Mouse (Mus musculus): ENCODE data around the gene Cbarp.

Gene Cbarp

DNA sequence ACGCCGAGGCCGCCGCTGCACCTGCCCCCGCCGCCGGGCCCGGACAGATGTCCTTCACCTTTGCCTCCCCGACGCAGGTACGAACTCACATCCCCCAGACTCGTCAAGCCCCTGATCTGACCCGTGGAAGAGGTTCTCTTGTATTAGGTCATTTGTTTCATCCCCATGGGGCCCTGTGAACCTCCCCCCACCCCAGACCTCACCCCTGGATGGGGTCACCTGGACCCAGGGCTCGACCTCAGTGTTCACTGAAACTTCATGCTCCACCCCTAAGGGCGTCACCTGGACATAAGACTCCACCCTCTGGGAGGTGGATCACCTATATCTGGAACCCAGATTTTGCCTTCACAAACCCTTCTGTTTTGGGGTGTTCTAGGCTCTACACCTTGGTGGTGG lies 1.9 kb upstream of the Cbarp start:
- DNase-seq: peak; percentile 71 to 87

DNA sequence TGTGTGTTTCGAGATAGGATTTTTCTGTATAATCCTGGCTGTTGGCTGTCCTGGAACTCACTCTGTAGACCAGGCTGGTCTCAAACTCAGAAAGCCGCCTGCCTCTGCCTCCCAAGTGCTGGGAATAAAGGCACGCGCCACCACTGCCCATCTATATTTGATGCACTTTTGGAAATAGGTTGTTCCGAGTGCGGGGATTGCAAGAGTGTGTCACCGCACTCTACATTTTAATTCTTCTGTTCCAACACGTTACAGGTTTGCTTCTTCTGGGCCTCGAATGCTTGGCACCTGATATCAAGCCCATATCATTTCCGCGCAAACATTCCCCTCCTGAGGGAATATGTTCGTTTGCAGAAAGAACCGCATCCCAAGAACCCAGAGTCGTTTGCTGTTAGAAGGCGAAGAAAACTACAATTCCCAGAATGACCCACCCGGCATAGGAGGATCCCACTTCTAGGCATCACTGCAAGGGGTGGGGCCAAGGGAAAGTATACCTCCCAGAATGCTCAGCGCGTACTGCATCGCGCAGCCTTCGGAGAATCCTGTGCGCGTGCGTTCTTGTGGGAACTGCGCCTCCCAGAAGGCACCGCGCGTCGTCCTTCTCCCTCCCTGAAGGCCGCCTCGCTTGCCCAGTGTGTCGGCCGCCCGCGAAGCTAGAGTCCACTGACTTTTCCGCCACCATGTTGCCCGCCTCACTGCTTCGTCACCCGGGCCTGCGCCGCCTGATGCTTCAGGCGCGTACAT lies 1.3 kb upstream of the Cbarp start:
- peak; percentile 98 for DNase-seq

DNA sequence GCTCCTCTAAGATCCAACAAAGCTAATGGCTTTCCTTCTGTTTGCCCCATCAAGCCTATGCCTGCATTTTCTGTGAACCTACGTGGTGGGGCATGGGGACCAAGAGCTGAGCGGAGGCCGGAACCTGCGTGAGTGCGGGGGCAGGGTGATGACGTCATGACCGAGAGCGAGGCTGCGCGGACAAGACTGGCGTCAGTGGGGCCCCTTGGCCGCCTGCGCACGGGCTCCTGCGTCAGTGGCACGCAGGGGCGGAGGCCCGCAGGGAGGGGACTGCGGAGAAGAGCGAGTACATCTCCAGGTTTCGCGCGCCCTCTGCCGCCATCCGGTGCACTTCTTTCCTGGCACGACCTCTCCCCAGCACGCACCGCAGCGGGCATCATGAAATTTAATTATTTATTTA lies 608 bp upstream of the Cbarp start:
- peak; percentile 96 to 99 for DNase-seq

DNA sequence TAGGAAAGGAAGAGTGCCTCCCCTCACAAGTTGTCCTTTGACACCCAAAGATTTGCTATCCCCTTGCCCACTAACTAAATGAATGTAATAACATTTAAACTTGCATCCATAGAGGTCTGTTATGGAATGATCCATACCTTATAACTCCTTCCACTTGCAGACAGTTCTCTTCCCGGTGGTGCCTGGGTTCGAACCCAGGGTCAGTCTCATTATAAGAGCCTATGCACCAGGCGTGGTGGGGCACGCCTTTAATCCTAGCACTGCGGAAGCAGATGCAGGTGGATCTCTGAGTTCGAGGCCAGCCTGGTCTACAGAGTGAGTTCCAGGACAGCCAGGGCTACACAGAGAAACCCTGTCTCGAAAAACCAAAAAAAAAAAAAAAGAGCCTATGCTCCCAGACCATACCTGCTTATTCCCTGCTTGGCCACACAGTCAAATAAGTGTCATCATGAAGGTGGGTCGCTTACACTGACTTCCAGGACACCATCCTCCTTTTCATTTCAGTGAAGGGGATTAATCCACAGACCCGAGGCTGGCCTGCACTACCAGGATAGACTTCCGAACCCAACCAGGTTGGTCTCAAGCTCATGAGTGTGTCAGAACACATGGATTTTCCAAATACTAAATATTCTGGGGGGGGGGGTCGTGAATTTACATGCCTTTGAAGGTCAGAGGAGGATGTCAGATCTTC lies 515 bp downstream of the Cbarp start:
- no peak for DNase-seq

DNA sequence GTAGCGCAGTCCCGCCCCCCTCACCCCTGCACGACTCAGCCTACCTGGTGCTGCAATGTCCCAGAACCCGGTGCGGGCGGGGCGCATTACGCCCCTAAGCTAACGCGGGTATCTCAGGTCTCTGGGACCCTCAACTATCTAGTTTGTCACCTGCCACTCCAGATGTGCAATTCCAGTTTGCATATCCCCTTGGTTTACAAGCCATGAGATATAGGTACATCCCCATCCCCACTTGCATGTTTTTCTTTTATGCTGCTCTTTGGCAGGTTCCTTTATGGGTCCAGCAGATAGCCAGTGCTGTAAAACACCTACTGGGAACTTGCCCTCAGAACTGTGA lies 1.2 kb downstream of the Cbarp start:
- no peak for DNase-seq

DNA sequence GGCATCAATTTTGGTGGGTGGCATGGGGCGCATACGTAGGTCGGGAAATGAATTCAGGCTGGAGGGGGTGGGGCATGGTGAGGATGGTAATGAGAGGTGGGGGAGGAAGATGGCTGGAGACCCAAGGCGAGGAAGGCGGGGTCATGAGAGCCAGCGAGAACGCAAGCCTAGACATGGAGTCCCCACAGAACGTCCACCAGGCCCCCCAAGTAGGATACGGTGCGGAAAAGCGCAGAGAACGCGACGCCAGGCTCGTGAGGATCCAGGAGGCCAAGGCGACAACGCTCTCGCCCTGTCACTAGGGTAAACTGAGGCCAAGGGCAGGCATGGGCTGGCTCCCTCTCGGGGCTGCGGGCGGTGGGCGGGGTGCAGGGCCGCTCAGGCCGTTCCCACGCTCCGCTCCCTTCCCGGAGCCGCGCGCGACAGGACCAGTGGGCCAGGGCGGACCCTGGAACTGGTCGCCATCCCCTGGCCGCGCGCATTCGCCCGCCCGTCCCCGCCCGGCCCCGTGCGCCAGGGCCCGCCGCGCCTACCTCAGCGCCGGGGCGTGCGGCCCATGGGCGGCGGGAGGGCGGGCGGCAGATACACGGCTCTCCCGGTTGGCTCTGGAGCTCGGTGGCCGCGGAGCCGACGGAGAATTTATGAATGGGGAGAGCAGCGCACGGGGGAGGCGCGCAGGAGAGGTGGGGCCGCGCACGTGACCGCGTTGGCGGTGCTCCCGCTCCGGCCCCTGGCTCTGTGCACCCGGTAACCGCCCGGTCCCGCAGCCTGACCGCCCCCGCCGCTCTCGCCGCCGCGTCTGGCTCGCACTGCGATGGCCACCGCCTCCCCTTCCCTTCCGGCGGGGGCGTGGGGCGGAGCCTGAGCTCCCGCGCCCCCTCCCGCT lies 1.8 kb downstream of the Cbarp start, which contains the start of gene Atp5d:
Gene Atp5d (plus strand): TSS at position 80 of the 886 bp plus-strand sequence.
- DNase-seq: peak; percentile 64 to 86

DNA sequence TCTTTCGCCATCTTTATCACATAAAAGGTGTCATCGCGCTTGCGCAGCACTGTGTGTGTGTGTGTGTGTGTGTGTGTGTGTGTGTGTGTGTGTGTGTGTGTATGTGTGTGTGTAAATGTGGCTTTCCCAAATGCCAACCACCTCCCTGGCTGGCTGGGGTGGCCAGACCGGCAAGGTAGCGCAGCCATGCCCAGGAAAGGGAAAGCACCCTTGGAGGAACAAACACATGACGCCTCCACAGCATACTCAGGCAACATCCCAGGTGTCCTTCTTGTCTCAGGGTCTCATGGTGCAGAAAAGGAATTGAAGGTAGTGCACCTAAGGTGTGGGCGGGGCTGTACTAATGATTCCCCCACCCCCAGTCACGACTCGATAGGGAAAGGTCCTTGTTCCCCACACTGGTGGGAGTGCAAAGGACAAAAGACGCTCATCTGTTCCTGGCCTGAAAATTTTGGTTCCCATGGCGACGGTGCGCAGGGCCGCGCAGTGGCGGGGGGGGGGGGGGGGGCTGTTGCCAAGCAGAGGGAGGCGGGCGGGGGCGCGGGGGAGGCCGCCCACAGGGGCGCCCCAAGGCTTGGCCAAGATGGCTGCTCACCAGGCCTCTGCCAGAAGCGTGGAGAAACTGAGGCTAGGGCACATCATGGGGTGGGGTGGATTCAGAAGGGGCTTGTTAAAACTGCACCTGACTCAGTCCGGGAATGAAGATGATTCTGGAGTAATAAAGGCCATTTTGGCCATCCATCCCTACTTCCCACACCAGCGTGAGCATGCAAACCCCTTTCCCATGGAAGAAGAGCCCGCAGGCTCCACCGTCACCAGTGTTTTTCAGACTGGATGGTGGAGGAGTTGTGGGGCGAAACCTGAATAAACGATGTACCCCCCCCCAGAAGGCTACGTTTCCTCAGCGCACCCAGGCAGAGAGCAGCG lies 2.7 kb downstream of the Cbarp start:
- no peak for DNase-seq

DNA sequence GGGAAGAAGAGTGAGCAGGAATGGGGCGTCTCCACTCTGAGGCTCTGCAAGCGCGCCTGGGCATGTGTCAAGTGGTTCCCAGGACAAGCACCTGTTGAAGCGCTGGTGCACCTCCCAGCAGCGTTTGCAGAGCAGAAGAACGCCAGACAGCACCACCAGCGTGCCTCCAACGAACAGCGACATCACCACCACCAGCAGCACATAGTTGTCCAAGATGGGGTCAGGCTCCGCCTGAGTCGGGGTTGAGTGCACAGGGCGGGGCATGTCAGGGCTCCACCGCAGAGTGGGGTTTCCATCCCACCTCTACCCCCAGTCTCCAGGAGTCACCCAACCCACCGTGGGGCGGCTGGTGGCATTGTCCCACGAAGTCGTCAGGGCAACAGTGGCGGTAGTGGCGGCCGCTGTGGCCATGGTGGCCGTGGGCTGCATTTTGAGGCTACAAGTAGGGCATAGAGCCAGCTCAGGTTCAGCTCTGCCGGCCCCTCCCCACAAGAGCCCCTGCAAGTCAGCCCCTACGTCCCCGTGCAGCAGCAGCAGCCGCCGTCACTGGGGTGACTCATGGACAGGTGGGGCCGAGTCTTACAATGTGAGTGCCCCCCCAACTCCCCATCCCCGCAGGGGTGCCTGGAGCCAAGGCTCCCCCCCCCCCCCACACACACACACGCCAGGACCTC lies 3.5 kb downstream of the Cbarp start:
- peak in 1 of 2 experiments; percentile 57 for DNase-seq

DNA sequence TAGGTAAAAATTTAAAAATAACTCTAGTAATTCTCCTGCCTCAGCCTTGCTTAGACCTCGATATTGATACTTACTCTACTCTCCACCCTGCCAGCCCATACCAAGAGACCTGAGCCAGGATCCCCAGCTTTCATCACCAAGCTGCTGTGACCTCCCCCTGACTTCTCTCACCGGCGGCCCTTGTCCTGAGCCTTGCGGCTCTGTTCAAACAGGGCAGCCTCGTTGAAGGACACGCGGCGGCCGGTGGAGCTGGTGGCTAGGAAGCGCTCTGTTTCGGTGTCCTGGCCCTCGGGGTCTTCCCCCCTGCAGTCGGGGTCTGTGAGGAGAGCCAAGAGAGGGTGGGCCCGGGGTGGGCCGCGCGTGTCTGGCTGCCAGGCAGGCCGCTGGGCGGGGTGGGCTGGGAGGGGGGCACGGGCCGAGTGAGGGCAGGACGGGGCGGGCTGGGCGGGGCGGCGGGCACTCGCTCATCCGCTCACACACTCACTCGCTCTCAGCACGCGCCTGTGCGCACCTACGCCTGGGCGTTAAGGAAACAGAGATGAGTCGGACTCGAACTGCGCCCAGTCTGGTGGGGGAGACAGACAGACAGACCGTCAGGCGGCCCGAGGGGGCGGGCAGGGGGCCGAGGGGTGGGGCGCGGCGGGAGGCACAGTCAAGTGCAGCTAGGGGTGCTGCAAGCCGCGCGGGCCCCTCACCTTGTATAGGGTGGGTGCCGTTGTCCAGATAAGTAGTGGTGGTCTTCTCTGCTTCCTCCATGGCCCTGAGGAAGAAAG lies 4.3 kb downstream of the Cbarp start:
- DNase-seq: peak in 1 of 2 experiments; percentile 43

DNA sequence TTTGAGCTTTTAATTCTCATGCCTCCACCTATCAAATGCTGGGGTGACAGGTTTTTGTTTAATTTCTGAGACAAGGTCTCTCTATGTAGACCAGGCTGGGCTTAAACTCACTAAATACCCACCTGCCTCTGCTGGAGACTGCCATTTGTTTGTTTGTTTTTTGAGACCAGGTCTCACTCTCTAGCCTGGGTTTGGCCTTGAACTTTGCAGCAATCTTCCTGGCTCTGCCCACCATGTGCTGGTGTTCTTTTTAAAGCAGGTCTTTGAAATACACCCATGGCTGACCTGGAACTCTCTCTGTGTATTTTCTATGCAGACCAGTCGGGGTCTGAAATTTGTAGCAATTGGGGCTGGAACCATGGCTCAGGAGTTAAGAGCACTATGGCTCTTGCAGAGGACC lies 5.0 kb downstream of the Cbarp start:
- DNase-seq: no peak

DNA sequence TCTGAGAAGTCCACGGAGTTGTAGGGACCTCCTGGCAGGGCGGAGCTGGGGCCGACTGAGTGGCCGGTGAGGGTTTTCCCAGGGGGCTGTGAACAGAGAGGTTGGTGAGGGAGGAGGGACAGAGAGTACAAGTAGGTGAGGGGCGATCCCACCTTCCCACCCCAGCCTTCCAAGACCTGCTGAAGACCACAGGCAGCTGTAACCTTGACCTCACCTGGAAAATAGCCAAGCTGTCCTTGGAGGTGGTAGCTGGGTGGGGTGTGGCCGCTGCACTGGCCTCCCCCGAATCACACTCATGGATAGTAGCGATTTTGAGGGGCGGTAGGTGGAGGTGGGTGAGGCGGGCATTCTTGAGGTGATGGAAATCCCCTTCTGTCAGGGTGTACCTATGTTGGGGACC lies 5.5 kb downstream of the Cbarp start:
- DNase-seq: no peak

DNA sequence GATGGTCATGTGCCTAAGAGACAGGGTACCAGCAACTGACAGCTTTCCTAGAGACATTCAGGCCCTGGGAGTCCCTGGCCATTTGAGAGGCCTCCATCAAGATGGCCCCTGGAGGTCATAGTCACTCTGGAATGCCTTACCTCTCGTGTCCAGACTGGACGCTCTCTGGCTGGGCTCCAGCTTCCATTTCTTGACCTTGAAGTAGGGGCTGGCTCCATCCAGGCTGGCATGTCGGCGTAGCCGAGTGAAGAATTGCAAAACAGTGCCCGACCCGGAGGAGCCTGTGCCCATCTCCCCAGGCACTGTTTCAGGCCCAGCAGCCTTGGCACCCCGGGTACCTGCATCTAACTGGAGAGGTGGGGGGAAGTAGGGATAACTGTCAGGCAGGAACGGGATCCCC lies 6.2 kb downstream of the Cbarp start:
- DNase-seq: peak; percentile 53 to 78

DNA sequence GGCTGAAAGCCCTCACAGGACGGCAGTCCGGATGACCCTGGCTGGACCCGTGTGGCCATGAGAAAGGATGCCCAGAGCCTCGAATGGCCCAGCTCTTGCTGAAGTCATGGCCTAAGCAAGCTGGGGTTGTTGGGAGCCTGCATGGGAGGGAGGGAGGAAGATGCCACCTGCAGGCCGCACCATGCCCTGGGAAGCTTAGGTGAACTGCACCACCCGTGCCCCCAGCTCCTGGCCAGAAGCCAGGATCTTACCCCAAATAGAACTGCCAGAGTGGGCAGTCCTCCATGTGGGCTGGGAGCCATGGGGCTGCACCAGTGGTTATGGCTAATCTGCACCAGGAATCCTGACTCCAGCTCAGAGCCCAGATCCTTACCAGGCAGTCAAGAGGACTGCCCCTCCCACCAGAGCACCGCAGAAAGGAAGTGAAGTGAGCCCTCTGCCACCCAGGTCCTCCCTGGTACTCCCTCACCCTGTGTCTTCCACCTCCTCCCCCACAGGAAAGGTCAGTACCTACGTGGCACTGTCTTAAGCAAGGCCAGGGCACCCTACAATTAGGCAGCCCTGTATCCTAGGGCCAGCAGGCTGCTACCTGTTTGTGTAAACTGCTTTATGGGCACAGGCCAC lies 7.3 kb downstream of the Cbarp start:
- DNase-seq: peak in 1 of 2 experiments; percentile 71

DNA sequence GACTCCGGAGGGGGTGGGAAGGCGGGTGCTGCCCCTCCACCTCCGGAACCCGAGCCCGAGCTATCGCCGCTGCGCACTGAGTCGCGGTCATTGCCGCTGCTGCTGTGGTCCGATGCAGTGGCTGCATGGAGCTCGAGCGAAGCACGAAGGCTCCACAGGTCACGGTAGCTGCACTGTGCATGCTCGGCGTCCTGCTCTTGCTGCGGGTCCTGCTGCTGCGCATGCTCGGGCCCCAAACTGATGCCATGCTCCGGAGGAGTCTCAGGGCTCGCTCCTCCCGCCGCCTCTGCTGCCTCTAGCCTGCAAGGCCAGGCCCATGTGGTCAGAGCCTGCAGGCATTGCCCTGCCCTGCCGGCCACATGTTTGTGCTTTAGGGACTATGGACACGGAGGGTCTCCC lies 8.7 kb downstream of the Cbarp start:
- no peak for DNase-seq

DNA sequence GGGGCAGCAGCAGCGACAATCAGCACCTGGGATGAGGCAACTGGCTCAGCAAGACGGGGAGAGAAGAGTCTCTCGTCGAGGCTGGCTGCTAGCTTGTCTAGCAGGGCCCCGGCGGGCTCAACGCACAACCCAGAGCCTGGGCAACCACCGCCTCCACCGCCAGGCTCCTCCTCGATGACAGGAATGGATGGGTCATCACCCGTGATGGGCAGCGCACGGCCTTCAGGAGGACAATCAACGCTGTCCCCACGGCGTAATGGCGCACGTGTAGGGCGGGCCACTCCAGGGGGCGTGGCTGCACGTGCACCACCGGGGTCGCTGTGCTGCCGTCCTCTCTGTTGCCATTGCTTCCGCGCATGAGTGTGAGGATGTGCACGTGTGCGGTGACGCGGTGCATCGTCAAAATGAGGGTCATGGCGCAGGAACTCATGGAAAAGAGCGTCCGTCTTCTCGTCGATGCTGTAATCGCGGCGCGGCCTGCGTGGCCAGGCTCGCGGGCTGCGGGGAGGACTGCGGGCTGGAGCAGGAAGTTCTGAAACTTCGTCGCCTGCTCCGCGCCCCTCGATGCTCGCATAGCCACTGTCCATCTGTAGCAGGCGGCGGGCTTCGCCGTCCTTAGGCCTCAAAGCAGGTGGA lies 9.2 kb downstream of the Cbarp start:
- peak in 1 of 2 experiments; percentile 51 for DNase-seq

DNA sequence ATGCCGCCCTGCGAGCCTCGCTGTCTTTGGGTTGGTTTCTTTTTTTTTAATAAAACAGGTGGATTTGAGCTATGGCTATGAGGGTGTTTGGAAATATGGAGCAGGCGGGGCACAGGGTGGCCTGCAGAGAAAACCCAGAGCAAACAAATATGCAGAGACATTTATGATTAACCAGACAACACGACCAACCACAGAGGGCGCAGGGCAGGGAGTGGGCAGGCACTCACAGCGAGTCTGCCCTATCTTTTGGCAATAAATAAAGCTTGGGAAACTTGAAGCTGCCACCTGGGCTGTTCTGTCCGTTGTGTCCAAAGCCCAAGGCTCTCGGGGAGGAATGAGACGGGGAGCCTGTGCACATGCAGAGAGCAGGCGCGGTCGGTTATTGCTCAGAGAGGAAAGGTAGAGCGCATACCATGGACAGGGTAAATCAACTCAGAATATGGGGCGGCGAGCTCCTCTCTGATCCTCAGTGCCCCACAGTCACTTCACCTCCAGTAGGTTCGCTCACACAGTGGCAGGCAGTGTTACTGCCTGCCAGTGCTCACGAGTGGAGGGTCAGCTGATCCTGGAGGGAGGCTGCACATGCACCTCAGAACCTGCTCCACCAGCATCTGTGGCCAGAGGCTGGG lies 10.1 kb downstream of the Cbarp start:
- DNase-seq: peak; percentile 73 to 85

DNA sequence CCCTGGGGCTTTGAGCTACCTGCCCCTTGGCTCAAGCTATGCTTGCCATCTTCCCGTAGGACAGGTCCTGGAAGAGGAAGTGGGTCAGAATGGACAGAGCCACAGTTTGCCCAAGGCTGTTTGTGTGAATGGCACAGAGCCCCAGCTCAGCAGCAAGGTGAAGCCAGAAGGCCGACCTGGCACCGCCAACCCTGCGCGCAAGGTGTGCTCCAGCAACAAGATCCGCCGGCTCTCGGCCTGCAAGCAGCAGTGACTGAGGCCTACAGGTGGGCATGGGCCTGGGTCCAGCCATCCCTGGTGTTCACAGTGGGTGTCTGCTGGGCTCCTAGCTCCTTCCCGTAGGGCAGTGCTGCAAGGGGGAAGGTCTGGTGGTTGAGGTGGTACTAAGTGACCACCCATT lies 10.8 kb downstream of the Cbarp start:
- peak in 1 of 2 experiments; percentile 55 for DNase-seq

DNA sequence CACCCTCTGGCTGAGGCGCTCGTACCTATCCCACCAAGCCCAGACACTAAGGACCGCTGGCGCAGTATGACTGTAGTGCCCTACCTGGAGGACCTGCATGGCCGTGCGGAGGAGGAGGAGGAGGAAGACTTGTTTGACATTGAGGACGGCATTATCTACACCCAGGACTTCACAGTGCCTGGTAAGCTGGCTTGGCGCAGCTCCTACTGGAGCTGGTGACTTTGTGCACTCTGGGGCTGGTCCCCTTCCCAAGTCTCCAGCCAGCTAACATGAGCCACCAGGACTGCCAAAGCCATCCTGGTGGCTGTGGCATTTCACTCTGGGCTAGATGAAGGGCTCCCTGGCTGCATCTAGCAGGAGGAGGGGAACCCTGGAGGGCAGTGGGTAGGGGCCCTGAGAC lies 12.7 kb downstream of the Cbarp start:
- no peak for DNase-seq

DNA sequence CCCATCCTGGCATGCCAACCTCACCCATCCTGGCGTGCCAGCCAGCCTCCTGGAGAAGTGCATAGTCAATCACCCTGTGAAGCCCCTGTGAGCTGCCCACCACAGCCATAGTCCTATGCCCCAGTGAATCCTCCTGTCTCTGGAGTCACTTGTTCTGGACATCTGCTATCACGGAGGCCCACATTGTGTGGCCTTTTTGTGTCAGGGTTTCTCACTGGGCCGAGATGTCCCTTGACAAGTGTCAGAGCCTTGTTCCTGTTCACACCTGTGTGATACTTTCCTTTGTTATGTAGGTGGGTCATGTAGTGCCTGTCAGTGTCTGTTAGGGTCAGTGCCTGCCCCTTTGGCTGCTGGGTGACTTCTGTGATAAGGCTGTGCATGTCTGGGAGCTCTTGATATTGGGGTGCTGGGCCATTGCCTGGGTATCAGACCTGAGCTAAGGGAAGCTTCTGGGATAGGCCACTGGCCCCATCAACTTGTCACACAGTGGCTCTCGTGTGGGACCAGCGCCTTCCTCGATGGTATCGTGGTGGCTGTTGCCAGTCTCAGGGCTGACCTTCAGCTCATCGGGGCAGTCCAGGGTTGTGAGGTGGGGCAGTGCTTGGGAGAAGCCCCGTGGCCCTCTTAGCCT lies 16.6 kb downstream of the Cbarp start:
- DNase-seq: no peak
